8 mouse cellular contexts compared by ENCODE assay signal in the genomic region with DNA sequence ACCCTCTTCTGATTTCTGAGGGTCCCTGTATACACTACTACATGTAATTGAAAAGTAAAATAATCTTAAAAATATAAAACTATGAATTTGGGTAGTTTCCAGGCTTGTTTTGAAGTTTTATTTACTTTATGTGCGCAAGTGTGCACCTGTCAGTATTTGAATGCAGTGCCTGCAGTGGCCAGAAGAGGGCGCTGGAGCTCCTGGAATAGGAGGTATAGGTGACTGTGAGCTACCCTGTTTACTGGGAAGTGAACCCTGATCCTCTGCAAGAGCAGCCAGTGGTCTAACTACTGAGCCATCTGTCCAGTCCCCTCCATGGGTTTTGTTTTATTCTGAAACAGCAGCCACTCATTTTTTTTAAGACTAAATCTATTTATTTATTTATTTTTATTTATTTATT. TPM values are rescaled to one million over a fixed set of nuclear protein-coding genes. Genes with fewer than 3 reads are reported as not detected.
DNase-seq lines count a peak whose midpoint lies in the region; ATAC-seq and TF ChIP-seq lines count a peak whose summit lies in the region.

No protein-coding gene starts in this region.

- peak; percentile 77 for TF ChIP-seq CTCF in kidney, postnatal 0 days (IDR thresholded peaks at IDR 0.05; ENCODE audit: low read depth)

- no peaks in the 10 kb centered on the region for H3K27me3 ChIP-seq in kidney, postnatal 0 days (ENCODE audit: insufficient read depth, low read length)

- H3K4me2 ChIP-seq in kidney, postnatal 0 days (ENCODE audit: low read length) = no peak overlapping the region

- H3K4me3 ChIP-seq in kidney, postnatal 0 days (replicated peaks; ENCODE audit: low read depth, low read length) = no peak overlapping the region

- no peaks in the 10 kb centered on the region for H3K4me1 ChIP-seq in kidney, postnatal 0 days (replicated peaks; ENCODE audit: insufficient read depth, low read length)

- H3K36me3 ChIP-seq in kidney, postnatal 0 days (ENCODE audit: insufficient read depth, low read length) = no peaks in the 10 kb centered on the region

- 36% methylated on average over 2 of the region's 2 CpGs for WGBS in kidney, postnatal 0 days

- peak; percentile 39 for DNase-seq in gastrocnemius, postnatal 10 days
- DNase-seq in gastrocnemius, adult 8-10 months (ENCODE audit: low spot score in 2 of 2) = no peak
- peak; percentile 57 to 68 for DNase-seq in right cerebral cortex, adult 2 months (ENCODE audit: low spot score in 2 of 2)
- DNase-seq in right cerebral cortex, postnatal 36 days (ENCODE audit: low spot score in 2 of 2) = no peak
- peak; percentile 62 to 83 for DNase-seq in cerebellum, postnatal 14 days
- peak; percentile 47 for DNase-seq in kidney, postnatal 0 days (ENCODE audit: low spot score)
- peak; percentile 92 for DNase-seq in naive thymus-derived CD4-positive, alpha-beta T cell, adult 2 months (ENCODE audit: low read depth)
- peak; percentile 87 for DNase-seq in thymus, postnatal 25 days

- H3K9me3 ChIP-seq in kidney, postnatal 0 days (replicated peaks; ENCODE audit: low read length) = no peaks in the 10 kb centered on the region

- ATAC-seq in kidney, postnatal 0 days (replicated peaks; ENCODE audit: low FRiP score, low read depth) = no peak

- H3K9ac ChIP-seq in kidney, postnatal 0 days (ENCODE audit: low read depth, low read length) = no peak overlapping the region

- no peak overlapping the region for H3K27ac ChIP-seq in kidney, postnatal 0 days

RNA-seq across cellular contexts. Expression of a gene that starts 9.3 kb away (rescaled TPM):
- not detected for total RNA-seq in gastrocnemius, postnatal 10 days (2021)
- total RNA-seq in gastrocnemius, adult 8-10 months (2022) = not detected
- polyA plus RNA-seq in kidney, postnatal 0 days (2015; fragmentation: Nextera tagmentation; extraction: Ambion mirVana) = not detected in 2 replicates

RNA-seq across cellular contexts. Expression of a gene that starts 24.5 kb away (rescaled TPM):
- not detected for total RNA-seq in gastrocnemius, postnatal 10 days (2021)
- not detected for total RNA-seq in gastrocnemius, adult 8-10 months (2022)
- polyA plus RNA-seq in kidney, postnatal 0 days (2015; fragmentation: Nextera tagmentation; extraction: Ambion mirVana) = not detected in 2 replicates

Comparison
In these comparisons a context has a peak if more than half of its experiments do, and no peak if none do; other contexts are left out.
1. DNase-seq: peak in gastrocnemius, postnatal 10 days (single experiment), right cerebral cortex, adult 2 months (2 of 2), cerebellum, postnatal 14 days (2 of 2), kidney, postnatal 0 days (single experiment), naive thymus-derived CD4-positive, alpha-beta T cell, adult 2 months (single experiment) and thymus, postnatal 25 days (single experiment); none in gastrocnemius, adult 8-10 months (0 of 2) and right cerebral cortex, postnatal 36 days (0 of 2).